Mouse (Mus musculus) adrenal gland, postnatal 4 days (tissue): ENCODE measurements at regions not wholly inside any gene's neighbourhood (a gene's known extent, or its start where the extent isn't known, plus 50 kb on each side); places are given as distances from the start of the nearest gene placed in this dataset.

Experiments
- DNase-seq, 2 experiments: peaks; one replicate each; pipeline ENCODE4 v3.0.0; 2021 to 2022; ENCODE audit warnings: low spot score in 2 of 2, mixed read lengths in 2 of 2

- DNase-seq, result no peak
Observed at GRCm38 (mm10) chr16:25042669-25043440, 243.8 kb upstream of the Tprg start.

GRCm38 (mm10) chr16:25044637-25045036, 242.0 kb upstream of the Tprg start:
- no peak for DNase-seq

GRCm38 (mm10) chr16:25047726-25048125, 238.9 kb upstream of the Tprg start:
- no peak for DNase-seq

GRCm38 (mm10) chr16:25049928-25050510, 236.6 kb upstream of the Tprg start:
- DNase-seq, result no peak

- DNase-seq, result no peak
Observed at GRCm38 (mm10) chr16:25051044-25051443, 235.6 kb upstream of the Tprg start.

GRCm38 (mm10) chr16:25052428-25052827, 234.2 kb upstream of the Tprg start:
- no peak for DNase-seq

GRCm38 (mm10) chr16:25052917-25053343, 233.7 kb upstream of the Tprg start:
- no peak for DNase-seq

- no peak for DNase-seq
Observed at GRCm38 (mm10) chr16:25054304-25054703, 232.3 kb upstream of the Tprg start.

GRCm38 (mm10) chr16:25055376-25055775, 231.2 kb upstream of the Tprg start:
- DNase-seq, result no peak

GRCm38 (mm10) chr16:25058051-25058747, 228.4 kb upstream of the Tprg start:
- no peak for DNase-seq

GRCm38 (mm10) chr16:25058812-25059501, 227.7 kb upstream of the Tprg start:
- peak; percentile 85 to 94 for DNase-seq

GRCm38 (mm10) chr16:25059504-25059992, 227.1 kb upstream of the Tprg start:
- DNase-seq, result peak in 1 of 2 experiments; percentile 45

- DNase-seq, result no peak
Observed at GRCm38 (mm10) chr16:25060266-25060665, 226.4 kb upstream of the Tprg start.

GRCm38 (mm10) chr16:25061631-25062030, 225.0 kb upstream of the Tprg start:
- DNase-seq, result no peak

- no peak for DNase-seq
Observed at GRCm38 (mm10) chr16:25063981-25064380, 222.6 kb upstream of the Tprg start.

- DNase-seq, result peak; percentile 69 to 88
Observed at GRCm38 (mm10) chr16:25064538-25064937, 222.1 kb upstream of the Tprg start.

- DNase-seq, result no peak
Observed at GRCm38 (mm10) chr16:25066822-25067221, 219.8 kb upstream of the Tprg start.

GRCm38 (mm10) chr16:25067276-25068249, 219.1 kb upstream of the Tprg start:
- no peak for DNase-seq

GRCm38 (mm10) chr16:25080811-25081210, 205.8 kb upstream of the Tprg start:
- no peak for DNase-seq

GRCm38 (mm10) chr16:25083729-25084128, 202.9 kb upstream of the Tprg start:
- DNase-seq, result no peak
